Mouse (Mus musculus): ENCODE data around the gene Med26. TPM values are rescaled to one million over a fixed set of nuclear protein-coding genes. Genes with fewer than 3 reads are reported as not detected.

Gene Med26
- total and polyA plus RNA-seq, 3 experiments, result 14.1 to 28.3 TPM; not detected in 1

DNA sequence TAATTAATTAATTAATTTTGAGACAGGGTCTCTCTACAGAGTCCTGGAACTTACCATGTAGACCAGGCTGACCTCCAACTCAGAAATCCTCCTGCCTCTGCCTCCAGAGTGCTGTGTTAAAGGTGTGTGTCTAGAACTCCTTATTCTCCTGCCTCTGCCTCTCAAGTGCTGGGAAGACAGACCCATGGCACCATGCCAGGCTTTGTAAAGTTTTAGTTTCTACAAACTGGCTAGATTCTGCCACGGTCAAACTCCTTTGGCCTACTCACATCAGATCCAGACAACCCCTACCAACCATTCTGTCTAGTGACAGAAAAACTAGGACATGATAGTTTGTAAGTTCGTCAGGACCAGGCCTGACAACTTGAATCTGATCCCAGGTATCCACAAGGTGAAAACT is 57.1 kb downstream of the Med26 start:
- TF ChIP-seq ZNF384 (IDR thresholded peaks at IDR 0.05; ENCODE audit: low read depth, low read length) (no peak), TCF12 (IDR thresholded peaks at IDR 0.05; ENCODE audit: low read depth, low read length) (no peak), RCOR1 (IDR thresholded peaks at IDR 0.05; ENCODE audit: low read depth, low read length) (no peak), MYC (IDR thresholded peaks at IDR 0.05; ENCODE audit: low read depth, low read length) (no peak), TBP (IDR thresholded peaks at IDR 0.05; ENCODE audit: low read depth, low read length) (no peak), USF1 (IDR thresholded peaks at IDR 0.05; ENCODE audit: low read depth, low read length) (no peak), ELF1 (IDR thresholded peaks at IDR 0.05; ENCODE audit: low read depth, low read length) (no peak), POLR2AphosphoS5 (IDR thresholded peaks at IDR 0.05; ENCODE audit: borderline replicate concordance, low read depth, low read length) (no peak), MXI1 (IDR thresholded peaks at IDR 0.05; ENCODE audit: low read depth, low read length) (no peak), E2F4 (IDR thresholded peaks at IDR 0.05; ENCODE audit: borderline replicate concordance, low read depth, low read length) (no peak), MAX (IDR thresholded peaks at IDR 0.05; ENCODE audit: low read length) (no peak), GABPA (IDR thresholded peaks at IDR 0.05; ENCODE audit: low read depth, low read length) (no peak), SMC3 (IDR thresholded peaks at IDR 0.05; ENCODE audit: low read depth, low read length) (no peak), UBTF (IDR thresholded peaks at IDR 0.05; ENCODE audit: borderline replicate concordance, insufficient read depth, low read depth, low read length) (no peak), GATA1 (IDR thresholded peaks at IDR 0.05; ENCODE audit: low read depth, low read length) (no peak)
- Histone ChIP-seq H3K4me3 (ENCODE audit: control insufficient read depth in 1 of 2, insufficient read depth in 1 of 2, low read depth in 2 of 2, low read length in 2 of 2) (no peak overlapping the region; a peak in 1 of 4 replicates), H3K36me3 (ENCODE audit: control insufficient read depth in 1 of 2, insufficient read depth in 2 of 2, low read length in 2 of 2) (peaks cover 6 to 10% of the 10 kb centered on the region in 2 experiments), H3K79me2 (ENCODE audit: control insufficient read depth, insufficient read depth, low read length, poor library complexity) (peaks cover 20% of the 10 kb centered on the region), H3K9ac (ENCODE audit: control insufficient read depth, low read depth, low read length, poor library complexity, severe bottlenecking) (no peak overlapping the region), H3K9me3 (replicated peaks; ENCODE audit: insufficient read depth, low read length) (no peaks in the 10 kb centered on the region), H3K4me1 (ENCODE audit: control insufficient read depth in 1 of 2, insufficient read depth in 2 of 2, low read length in 2 of 2) (peaks cover 0 to 12% of the 10 kb centered on the region in 2 experiments; a peak in 2 of 4 replicates), H3K27me3 (ENCODE audit: control insufficient read depth in 1 of 2, insufficient read depth in 2 of 2, low read length in 2 of 2) (no peaks in the 10 kb centered on the region), H3K27ac (ENCODE audit: control insufficient read depth, low read depth, low read length) (no peak overlapping the region)
- DNase-seq (ENCODE audit: low read depth, low spot score), result no peak

DNA sequence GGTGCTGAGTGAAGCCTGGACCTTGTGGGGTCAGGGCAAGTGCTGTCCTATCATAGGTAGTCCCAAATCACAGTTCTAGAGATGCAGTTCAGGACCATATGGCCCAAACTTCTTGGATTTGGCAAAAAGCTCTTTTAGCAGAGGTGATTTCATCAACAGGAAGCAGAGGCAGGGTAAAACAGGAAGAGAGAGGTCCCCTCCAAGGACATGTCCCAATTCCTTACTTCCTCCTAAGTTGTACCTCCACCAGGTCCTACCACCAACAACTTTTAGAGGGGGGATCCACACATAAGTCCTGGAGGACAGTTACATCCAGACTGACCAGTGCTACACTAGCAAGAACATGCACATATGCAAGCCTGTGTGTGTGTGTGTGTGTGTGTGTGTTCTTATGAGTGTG is 61.1 kb downstream of the Med26 start:
- H3K27ac ChIP-seq (ENCODE audit: control insufficient read depth, low read depth, low read length), result no peak overlapping the region

More for the DNA sequence above, 61.1 kb downstream of the Med26 start:
- no peak overlapping the region for H3K9ac ChIP-seq (ENCODE audit: control insufficient read depth, low read depth, low read length, poor library complexity, severe bottlenecking)
- H3K4me1 ChIP-seq (ENCODE audit: control insufficient read depth in 1 of 2, insufficient read depth in 2 of 2, low read length in 2 of 2), result peaks cover 0 to 8% of the 10 kb centered on the region in 2 experiments; a peak in 2 of 4 replicates
- H3K4me3 ChIP-seq (ENCODE audit: control insufficient read depth in 1 of 2, insufficient read depth in 1 of 2, low read depth in 2 of 2, low read length in 2 of 2), result no peak overlapping the region
- peaks cover 3 to 13% of the 10 kb centered on the region in 2 experiments for H3K36me3 ChIP-seq (ENCODE audit: control insufficient read depth in 1 of 2, insufficient read depth in 2 of 2, low read length in 2 of 2)
- H3K79me2 ChIP-seq (ENCODE audit: control insufficient read depth, insufficient read depth, low read length, poor library complexity), result peaks cover 8% of the 10 kb centered on the region
- H3K27me3 ChIP-seq (ENCODE audit: control insufficient read depth in 1 of 2, insufficient read depth in 2 of 2, low read length in 2 of 2), result no peaks in the 10 kb centered on the region
- no peaks in the 10 kb centered on the region for H3K9me3 ChIP-seq (replicated peaks; ENCODE audit: insufficient read depth, low read length)
- TF ChIP-seq EP300 (IDR thresholded peaks at IDR 0.05; ENCODE audit: low read depth in 1 of 2, low read length in 2 of 2), result no peak
- TF ChIP-seq JUND (IDR thresholded peaks at IDR 0.05; ENCODE audit: low read depth, low read length), result no peak
- no peak for TF ChIP-seq POLR2AphosphoS5 (IDR thresholded peaks at IDR 0.05; ENCODE audit: borderline replicate concordance, low read depth, low read length)
- TF ChIP-seq BHLHE40 (IDR thresholded peaks at IDR 0.05; ENCODE audit: borderline replicate concordance, low read depth, low read length), result no peak
- TF ChIP-seq SIN3A (IDR thresholded peaks at IDR 0.05; ENCODE audit: low read length), result no peak
- no peak for TF ChIP-seq ZNF384 (IDR thresholded peaks at IDR 0.05; ENCODE audit: low read depth, low read length)
- no peak for TF ChIP-seq ZMIZ1 (IDR thresholded peaks at IDR 0.05; ENCODE audit: low read depth, low read length)
- no peak for TF ChIP-seq NELFE (IDR thresholded peaks at IDR 0.05; ENCODE audit: low read depth, low read length)
- no peak for TF ChIP-seq MYB (IDR thresholded peaks at IDR 0.05; ENCODE audit: low read depth, low read length)
- TF ChIP-seq USF1 (IDR thresholded peaks at IDR 0.05; ENCODE audit: low read depth, low read length), result no peak
- TF ChIP-seq CHD2 (IDR thresholded peaks at IDR 0.05; ENCODE audit: low read length), result no peak
- TF ChIP-seq RAD21 (IDR thresholded peaks at IDR 0.05; ENCODE audit: low read depth, low read length), result no peak
- TF ChIP-seq MEF2A (IDR thresholded peaks at IDR 0.05; ENCODE audit: extremely low read depth, insufficient replicate concordance, low read depth, low read length, poor library complexity, severe bottlenecking), result no peak
- TF ChIP-seq GABPA (IDR thresholded peaks at IDR 0.05; ENCODE audit: low read depth, low read length), result no peak
- DNase-seq (ENCODE audit: low read depth, low spot score), result no peak
